Mouse (Mus musculus): Measurements from ENCODE around the gene Bag6. TPM values are rescaled to one million over a fixed set of nuclear protein-coding genes. Genes with fewer than 3 reads are reported as not detected.
A peak's percentile ranks its signal among the peaks of the same experiment; 100 is the strongest.

Bag6 gene
- polyA plus RNA-seq, 1 experiment from 2014 or later = 35.5 TPM

- Histone ChIP-seq H3K9me3 (replicated peaks) (no peaks in the 10 kb centered on the region), H3K4me1 (peaks cover 50% of the 10 kb centered on the region), H3K27me3 (replicated peaks) (no peaks in the 10 kb centered on the region), H3K4me3 (no peak overlapping the region), H3K4me2 (no peak overlapping the region), H3K9ac (0 out of 2 replicates have a peak overlapping the region, but pooled peaks have one; percentile 14), H3K36me3 (peaks cover 88% of the 10 kb centered on the region), H3K27ac (no peak overlapping the region)
- WGBS (ENCODE audit: insufficient replicate concordance) = 66% methylated on average over 10 of the region's 10 CpGs
- ATAC-seq = no peak
These were observed 34.7 kb upstream of the Bag6 start for GRCm38 (mm10) chr17:35100196-35100765.

GRCm38 (mm10) chr17:35101161-35101560 lies 33.8 kb upstream of the Bag6 start:
- H3K9ac ChIP-seq = no peak overlapping the region
- WGBS (ENCODE audit: insufficient replicate concordance) = 92% methylated on average over 11 of the region's 11 CpGs
- H3K36me3 ChIP-seq = peaks cover 79% of the 10 kb centered on the region
- H3K27me3 ChIP-seq (replicated peaks) = no peaks in the 10 kb centered on the region
- no peak overlapping the region for H3K4me2 ChIP-seq
- peaks cover 58% of the 10 kb centered on the region for H3K4me1 ChIP-seq
- no peak for ATAC-seq
- no peak overlapping the region for H3K4me3 ChIP-seq
- no peak overlapping the region for H3K27ac ChIP-seq
- no peaks in the 10 kb centered on the region for H3K9me3 ChIP-seq (replicated peaks)

- ATAC-seq = no peak
- Histone ChIP-seq H3K36me3 (peaks cover 68% of the 10 kb centered on the region), H3K4me2 (no peak overlapping the region), H3K9me3 (replicated peaks) (no peaks in the 10 kb centered on the region), H3K9ac (no peak overlapping the region), H3K27me3 (replicated peaks) (no peaks in the 10 kb centered on the region), H3K27ac (peak overlapping the region; percentile 43), H3K4me1 (peaks cover 61% of the 10 kb centered on the region), H3K4me3 (no peak overlapping the region)
- WGBS (ENCODE audit: insufficient replicate concordance) = 79% methylated on average over 8 of the region's 8 CpGs
These were observed 32.7 kb upstream of the Bag6 start for GRCm38 (mm10) chr17:35102299-35102698.

GRCm38 (mm10) chr17:35103221-35103690 lies 31.7 kb upstream of the Bag6 start:
- Histone ChIP-seq H3K36me3 (peaks cover 58% of the 10 kb centered on the region), H3K4me1 (peaks cover 61% of the 10 kb centered on the region), H3K4me3 (no peak overlapping the region), H3K4me2 (peak overlapping the region; percentile 50; the same call in 1 of the 2 replicates), H3K27me3 (replicated peaks) (no peaks in the 10 kb centered on the region), H3K27ac (peak overlapping the region; percentile 82), H3K9ac (peak overlapping the region; percentile 57), H3K9me3 (replicated peaks) (no peaks in the 10 kb centered on the region)
- ATAC-seq = no peak
- WGBS (ENCODE audit: insufficient replicate concordance) = 54% methylated on average over 6 of the region's 6 CpGs

- H3K27me3 ChIP-seq (replicated peaks) = no peaks in the 10 kb centered on the region
- H3K36me3 ChIP-seq = peaks cover 50% of the 10 kb centered on the region
- H3K4me3 ChIP-seq = no peak overlapping the region
- H3K4me2 ChIP-seq = peak overlapping the region; percentile 50
- H3K27ac ChIP-seq = peak overlapping the region; percentile 82
- 67% methylated on average over 7 of the region's 7 CpGs for WGBS (ENCODE audit: insufficient replicate concordance)
- H3K4me1 ChIP-seq = peaks cover 55% of the 10 kb centered on the region
- H3K9me3 ChIP-seq (replicated peaks) = no peaks in the 10 kb centered on the region
- peak overlapping the region; percentile 57 for H3K9ac ChIP-seq
- no peak for ATAC-seq
These were observed 30.9 kb upstream of the Bag6 start for GRCm38 (mm10) chr17:35104079-35104478.

- H3K9ac ChIP-seq = peak overlapping the region; percentile 57
- no peak overlapping the region for H3K4me3 ChIP-seq
- ATAC-seq = peak; percentile 87
- no peaks in the 10 kb centered on the region for H3K27me3 ChIP-seq (replicated peaks)
- 20% methylated on average over 6 of the region's 6 CpGs for WGBS (ENCODE audit: insufficient replicate concordance)
- H3K36me3 ChIP-seq = peaks cover 43% of the 10 kb centered on the region
- H3K27ac ChIP-seq = peak overlapping the region; percentile 82
- peak overlapping the region; percentile 50 for H3K4me2 ChIP-seq
- H3K9me3 ChIP-seq (replicated peaks) = no peaks in the 10 kb centered on the region
- H3K4me1 ChIP-seq = peaks cover 54% of the 10 kb centered on the region
These were observed 30.2 kb upstream of the Bag6 start for GRCm38 (mm10) chr17:35104754-35105153.

- Histone ChIP-seq H3K4me1 (peaks cover 45% of the 10 kb centered on the region), H3K9me3 (replicated peaks) (no peaks in the 10 kb centered on the region), H3K9ac (peak overlapping the region; percentile 45; the same call in 1 of the 2 replicates), H3K27ac (peak overlapping the region; percentile 82), H3K27me3 (replicated peaks) (no peaks in the 10 kb centered on the region), H3K36me3 (peaks cover 32% of the 10 kb centered on the region), H3K4me3 (no peak overlapping the region), H3K4me2 (peak overlapping the region; percentile 26)
- WGBS (ENCODE audit: insufficient replicate concordance) = 25% methylated on average over 13 of the region's 13 CpGs
- no peak; the same call in 1 of the 2 replicates for ATAC-seq
These were observed 29.1 kb upstream of the Bag6 start for GRCm38 (mm10) chr17:35105740-35106389.

GRCm38 (mm10) chr17:35106522-35106921 lies 28.5 kb upstream of the Bag6 start:
- H3K4me3 ChIP-seq = no peak overlapping the region
- H3K4me2 ChIP-seq = no peak overlapping the region
- H3K9me3 ChIP-seq (replicated peaks) = no peaks in the 10 kb centered on the region
- no peak overlapping the region for H3K27ac ChIP-seq
- H3K36me3 ChIP-seq = peaks cover 26% of the 10 kb centered on the region
- H3K27me3 ChIP-seq (replicated peaks) = 0 out of 2 replicates have a peak, but pooled peaks cover 3% of the 10 kb centered on the region
- no peak overlapping the region for H3K9ac ChIP-seq
- no peak for ATAC-seq
- WGBS (ENCODE audit: insufficient replicate concordance) = 70% methylated on average over 3 of the region's 3 CpGs
- peaks cover 45% of the 10 kb centered on the region for H3K4me1 ChIP-seq

- no peaks in the 10 kb centered on the region for H3K9me3 ChIP-seq (replicated peaks)
- no peak within 1 kb of the TSS for H3K4me3 ChIP-seq
- H3K4me1 ChIP-seq = peaks cover 33% of the 10 kb centered on the region
- no peak within 1 kb of the TSS for H3K4me2 ChIP-seq
- ATAC-seq = no peak
- H3K9ac ChIP-seq = no peak within 1 kb of the TSS
- WGBS (ENCODE audit: insufficient replicate concordance) = 80% methylated on average over 6 of the region's 6 CpGs
- 0 out of 2 replicates have a peak, but pooled peaks cover 4% of the 10 kb centered on the region for H3K27me3 ChIP-seq (replicated peaks)
- H3K27ac ChIP-seq = no peak within 1 kb of the TSS
- H3K36me3 ChIP-seq = peaks cover 10% of the 10 kb centered on the region
These were observed 26.9 kb upstream of the Bag6 start, which contains the start of gene Ly6g5c for GRCm38 (mm10) chr17:35108097-35108496. TSS of gene Ly6g5c (plus strand) at chr17:35108279.

GRCm38 (mm10) chr17:35111774-35112173 lies 23.2 kb upstream of the Bag6 start:
- ATAC-seq = no peak
- WGBS (ENCODE audit: insufficient replicate concordance) = 68% methylated on average over 9 of the region's 9 CpGs

GRCm38 (mm10) chr17:35115046-35116019 lies 19.6 kb upstream of the Bag6 start, which contains the start of gene Ly6g5b:
TSS of gene Ly6g5b (minus strand) at chr17:35115428.
- Histone ChIP-seq H3K27me3 (replicated peaks) (0 out of 2 replicates have a peak, but pooled peaks cover 4% of the 10 kb centered on the region), H3K36me3 (peaks cover 59% of the 10 kb centered on the region), H3K4me2 (no peak within 1 kb of the TSS), H3K9ac (no peak within 1 kb of the TSS), H3K4me3 (no peak within 1 kb of the TSS), H3K4me1 (peaks cover 12% of the 10 kb centered on the region), H3K27ac (no peak within 1 kb of the TSS), H3K9me3 (replicated peaks) (no peaks in the 10 kb centered on the region)
- WGBS (ENCODE audit: insufficient replicate concordance) = 77% methylated on average over 8 of the region's 8 CpGs
- ATAC-seq = no peak

More at GRCm38 (mm10) chr17:35111774-35112173, 23.2 kb upstream of the Bag6 start:
- Histone ChIP-seq H3K9ac (no peak overlapping the region), H3K27me3 (replicated peaks) (0 out of 2 replicates have a peak, but pooled peaks cover 4% of the 10 kb centered on the region), H3K9me3 (replicated peaks) (no peaks in the 10 kb centered on the region), H3K36me3 (peaks cover 30% of the 10 kb centered on the region), H3K4me3 (no peak overlapping the region), H3K27ac (no peak overlapping the region), H3K4me1 (no peaks in the 10 kb centered on the region), H3K4me2 (no peak overlapping the region)

Data from liver, embryonic 12.5 days (tissue).